Mouse (Mus musculus) naive thymus-derived CD4-positive, alpha-beta T cell, adult 2 months (primary cell): Measurements from ENCODE around the gene Vmn2r63.
"Not testable (repeated sequence)": the region's sequence is repeated elsewhere in the genome, so short reads cannot be mapped to it uniquely, and the experiment has no call there.

Experiments used
- DNase-seq: peaks from one replicate; pipeline ENCODE4 v3.0.0-alpha.2; 2011; ENCODE audit warnings: low read depth

Gene Vmn2r63

DNA sequence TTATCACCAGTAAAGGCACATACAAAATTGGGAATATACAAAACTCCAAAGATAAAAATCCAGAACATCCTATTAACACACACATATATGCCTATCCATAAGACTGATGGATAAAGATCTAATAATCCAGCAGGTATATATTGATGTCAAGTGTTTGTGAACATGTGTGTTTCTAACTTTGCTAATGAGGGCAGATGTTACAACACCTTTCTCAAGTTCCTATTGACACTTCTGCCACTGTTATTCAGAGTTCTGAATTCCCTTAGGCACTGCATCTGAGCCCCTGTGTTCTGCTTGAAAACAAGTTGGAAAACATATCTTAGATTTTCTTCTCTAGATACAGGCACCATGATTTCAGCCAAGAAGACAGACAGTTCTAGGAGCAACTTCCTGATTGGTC is at the start of gene Vmn2r63:
TSS of gene Vmn2r63 (minus strand) at position 101 of the 400 bp plus-strand sequence.
- DNase-seq, result not testable (repeated sequence)

- DNase-seq, result no peak
Observed at GRCm38 (mm10) chr7:42980739-42981138, 47.1 kb upstream of the Vmn2r63 start.

- peak; percentile 1 for DNase-seq
Observed at GRCm38 (mm10) chr7:42980098-42980497, 46.5 kb upstream of the Vmn2r63 start.

DNA sequence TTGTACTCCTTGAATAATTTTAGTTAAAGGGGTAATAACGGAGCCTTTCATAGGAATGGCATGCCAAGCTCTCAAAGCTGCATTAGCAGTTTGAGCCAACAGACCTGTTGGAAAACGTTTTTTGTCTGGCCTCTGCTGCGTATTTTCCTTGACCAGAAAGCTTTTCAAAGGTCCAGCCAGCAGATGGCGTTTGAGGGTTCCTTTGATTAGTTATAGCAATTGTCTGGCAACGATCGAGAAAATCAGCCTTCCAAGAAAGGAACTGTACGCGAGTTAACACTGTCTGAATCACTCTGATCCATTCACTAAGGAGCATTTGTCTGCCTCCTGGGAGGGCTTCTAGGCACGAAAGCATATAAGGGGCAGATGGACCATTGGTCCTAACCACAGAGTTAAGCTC is 31.6 kb upstream of the Vmn2r63 start:
- no peak for DNase-seq

DNA sequence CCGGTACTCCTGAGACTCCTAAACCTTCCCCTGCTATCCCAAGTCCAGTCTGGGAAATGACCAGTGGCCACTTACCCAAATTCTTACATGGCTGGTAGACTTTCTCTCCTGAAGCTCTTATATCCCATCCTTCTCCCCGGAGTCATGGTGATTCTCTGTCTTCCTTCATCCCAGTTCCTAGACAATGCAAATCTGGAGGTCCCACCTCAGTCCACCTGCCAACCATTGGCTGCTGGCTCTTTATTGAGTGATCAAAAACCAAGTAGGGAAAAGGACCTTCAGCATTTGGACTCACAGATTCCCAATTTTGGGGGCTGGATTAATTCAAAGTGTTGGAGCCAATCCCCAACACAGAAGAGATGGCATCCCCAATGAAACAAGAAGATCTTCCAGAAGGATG is 35.6 kb downstream of the Vmn2r63 start:
- DNase-seq, result not testable (repeated sequence)

DNA sequence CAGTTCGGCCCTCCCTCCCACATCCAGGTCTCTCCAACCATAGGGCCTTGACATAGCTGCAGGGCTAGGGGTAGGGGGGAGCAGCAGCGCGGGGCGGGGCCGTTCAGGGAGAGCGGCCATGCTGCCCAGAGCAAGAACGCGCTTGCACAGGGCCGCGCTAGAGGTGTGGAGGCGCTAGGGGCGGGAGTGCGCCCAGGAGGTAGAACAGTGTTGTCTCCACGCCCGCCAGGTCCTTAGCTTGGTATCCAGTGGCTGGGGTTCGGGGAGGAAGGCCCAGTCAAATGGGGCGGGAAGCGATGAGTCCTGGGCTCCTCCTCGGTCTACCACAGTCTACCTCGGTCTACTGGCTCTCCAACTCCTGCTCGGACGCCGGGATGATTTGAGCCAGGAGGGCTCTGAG is 55.5 kb downstream of the Vmn2r63 start:
- DNase-seq, result no peak

- not testable (repeated sequence) for DNase-seq
Observed at GRCm38 (mm10) chr7:42866801-42867458, 66.7 kb downstream of the Vmn2r63 start, which contains the start of gene Gm2381. Gm2381 (minus strand) TSS chr7:42867234.
